Mouse (Mus musculus) spleen, adult 2 months (tissue): Measurements from ENCODE around the gene Slc20a1. TPM values are rescaled to one million over a fixed set of nuclear protein-coding genes. Genes with fewer than 3 reads are reported as not detected.

Experiments used
- DNase-seq, 2 experiments: peaks; one replicate each; pipeline versions ENCODE4 v3.0.0 to v3.0.0-alpha.2; 2012 to 2021; ENCODE audit warnings: low spot score in 2 of 2, low read depth in 1 of 2
- H3K27ac ChIP-seq: fragments of 200-500 bp; 2 replicates; pipeline ENCODE4 v1.5.1; 2012; ENCODE audit warnings: low read length, inconsistent platforms; ENCODE audit not compliant: insufficient read depth
- H3K27me3 ChIP-seq: fragments of 200-500 bp; 2 replicates; pipeline ENCODE4 v1.6.1; 2012; ENCODE audit warnings: mild to moderate bottlenecking, moderate library complexity, low read length, inconsistent platforms; ENCODE audit not compliant: control insufficient read depth, insufficient read depth
- H3K36me3 ChIP-seq: fragments of 200-500 bp; 2 replicates; pipeline ENCODE4 v1.6.1; 2012; ENCODE audit warnings: mild to moderate bottlenecking, low read length, inconsistent platforms; ENCODE audit not compliant: control insufficient read depth, insufficient read depth
- H3K4me1 ChIP-seq: fragments of 200-500 bp; 2 replicates; pipeline ENCODE4 v1.6.1; 2011; ENCODE audit warnings: inconsistent platforms; ENCODE audit not compliant: control insufficient read depth, insufficient read depth, insufficient read length
- H3K4me3 ChIP-seq: fragments of 200-500 bp; 2 replicates; pipeline ENCODE4 v1.5.1; 2011; ENCODE audit warnings: mild to moderate bottlenecking, inconsistent platforms; ENCODE audit not compliant: insufficient read depth, insufficient read length; ENCODE audit errors: extremely low read depth
- CTCF ChIP-seq: fragments of 200-500 bp; IDR thresholded peaks from 2 replicates; pipeline ENCODE4 v1.5.1; 2011; ENCODE audit warnings: mild to moderate bottlenecking, inconsistent platforms; ENCODE audit not compliant: insufficient read depth, insufficient read length, insufficient replicate concordance; ENCODE audit errors: extremely low read depth
- POLR2A ChIP-seq: fragments of 200-500 bp; IDR thresholded peaks from 2 replicates; pipeline ENCODE4 v1.6.1; 2011; ENCODE audit warnings: low read depth, low read length, inconsistent platforms
- WGBS: fragments of 180-500 bp; shearing (Covaris S2); methylation state at CpG from one replicate; pipeline ENCODE4 v1.1.7; 2018; 5-methylcytosine and 5-hydroxymethylcytosine counted together
- polyA plus RNA-seq: library from polyadenylated mRNA; depleted of rRNA; stranded (reverse); fragments of >200 nt; gene quantifications from 2 replicates; pipeline ENCODE4 v1.2.3, GENCODE M21; 2012

Gene Slc20a1
- polyA plus RNA-seq, 1 experiment, result 29.9 TPM

DNA sequence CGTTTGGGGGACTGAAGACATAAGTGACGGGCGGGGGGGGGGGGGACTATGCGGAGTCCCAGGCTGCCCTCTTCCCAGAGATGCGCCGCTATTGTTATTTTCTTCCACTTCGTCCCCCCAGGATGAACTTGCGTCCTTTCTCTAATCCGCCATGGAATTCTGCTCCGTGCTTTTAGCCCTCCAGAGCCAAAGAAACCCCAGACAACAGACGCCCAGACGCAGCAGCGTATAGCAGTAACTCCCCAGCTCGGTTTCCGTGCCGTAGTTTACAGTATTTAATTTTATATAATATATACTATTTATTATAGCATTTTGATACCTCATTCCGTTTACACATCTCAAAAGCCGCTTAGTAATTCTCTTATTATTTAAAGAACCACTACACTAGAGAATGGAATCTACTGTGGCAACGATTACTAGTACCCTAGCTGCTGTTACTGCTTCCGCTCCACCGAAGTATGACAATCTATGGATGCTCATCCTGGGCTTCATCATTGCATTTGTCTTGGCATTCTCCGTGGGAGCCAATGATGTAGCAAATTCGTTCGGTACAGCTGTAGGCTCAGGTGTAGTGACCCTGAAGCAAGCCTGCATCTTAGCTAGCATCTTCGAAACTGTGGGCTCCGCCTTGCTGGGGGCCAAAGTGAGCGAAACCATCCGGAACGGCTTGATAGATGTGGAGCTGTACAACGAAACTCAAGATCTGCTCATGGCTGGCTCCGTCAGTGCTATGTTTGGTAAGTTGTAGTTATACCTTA is 943 bp downstream of the Slc20a1 start:
- Histone ChIP-seq H3K27me3 (no peaks in the 10 kb centered on the region), H3K4me1 (no peaks in the 10 kb centered on the region; the same call in 1 of the 2 replicates), H3K27ac (no peak overlapping the region), H3K36me3 (peaks cover 9% of the 10 kb centered on the region), H3K4me3 (peak overlapping the region; percentile 96)
- no peak for DNase-seq
- TF ChIP-seq CTCF (no peak), POLR2A (no peak)
- WGBS, result 27% methylated on average over 31 of the region's 31 CpGs

DNA sequence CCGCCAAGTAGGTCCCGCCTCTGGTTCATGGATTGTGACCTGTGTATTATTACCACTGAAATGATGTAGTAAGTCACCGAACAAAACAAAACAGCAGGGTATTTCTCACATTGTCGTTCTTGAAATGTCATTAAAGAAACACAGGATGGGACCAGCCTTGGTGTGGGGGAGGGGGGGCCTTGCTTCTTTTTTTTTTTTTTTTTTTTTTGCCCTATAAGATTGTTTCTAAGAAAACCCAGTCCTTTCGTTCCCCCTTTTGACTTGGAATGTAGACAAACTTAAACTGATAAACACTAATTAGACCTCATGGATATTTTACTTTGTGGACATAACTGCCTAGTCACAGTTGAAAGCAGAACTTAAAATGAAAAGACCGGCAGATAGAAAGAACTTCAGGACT is 6.4 kb downstream of the Slc20a1 start:
- no peak for TF ChIP-seq CTCF
- TF ChIP-seq POLR2A, result no peak
- no peaks in the 10 kb centered on the region for H3K4me1 ChIP-seq
- no peak overlapping the region for H3K27ac ChIP-seq
- no peaks in the 10 kb centered on the region for H3K27me3 ChIP-seq
- peaks cover 47% of the 10 kb centered on the region for H3K36me3 ChIP-seq
- 84% methylated on average over 6 of the region's 6 CpGs for WGBS
- no peak for DNase-seq
- no peak overlapping the region for H3K4me3 ChIP-seq

DNA sequence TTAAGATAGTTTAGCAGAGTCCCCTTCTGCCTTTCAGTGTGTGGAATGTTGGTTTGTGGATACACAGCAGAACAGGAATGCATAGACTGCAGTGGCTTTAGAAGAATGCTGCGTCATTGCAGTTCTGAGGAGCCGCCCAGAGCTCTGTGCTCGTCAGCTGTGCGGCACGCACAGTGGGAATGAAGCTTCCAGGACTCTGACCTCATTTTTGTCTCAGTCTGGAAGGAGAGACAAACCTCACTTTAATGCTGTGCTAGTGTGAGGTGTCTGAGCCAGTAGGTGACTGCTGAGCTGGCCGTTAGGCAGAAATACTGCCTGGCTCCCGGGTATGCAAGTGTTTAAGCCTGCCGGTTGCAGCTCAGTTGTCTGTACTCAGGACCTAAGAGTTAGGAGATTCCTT is 8.3 kb downstream of the Slc20a1 start:
- DNase-seq, result no peak
- TF ChIP-seq POLR2A (no peak), CTCF (no peak)
- 92% methylated on average over 8 of the region's 8 CpGs for WGBS
- H3K4me1 ChIP-seq, result no peaks in the 10 kb centered on the region
- H3K27me3 ChIP-seq, result no peaks in the 10 kb centered on the region
- no peak overlapping the region for H3K27ac ChIP-seq
- H3K36me3 ChIP-seq, result peaks cover 57% of the 10 kb centered on the region
- no peak overlapping the region for H3K4me3 ChIP-seq

DNA sequence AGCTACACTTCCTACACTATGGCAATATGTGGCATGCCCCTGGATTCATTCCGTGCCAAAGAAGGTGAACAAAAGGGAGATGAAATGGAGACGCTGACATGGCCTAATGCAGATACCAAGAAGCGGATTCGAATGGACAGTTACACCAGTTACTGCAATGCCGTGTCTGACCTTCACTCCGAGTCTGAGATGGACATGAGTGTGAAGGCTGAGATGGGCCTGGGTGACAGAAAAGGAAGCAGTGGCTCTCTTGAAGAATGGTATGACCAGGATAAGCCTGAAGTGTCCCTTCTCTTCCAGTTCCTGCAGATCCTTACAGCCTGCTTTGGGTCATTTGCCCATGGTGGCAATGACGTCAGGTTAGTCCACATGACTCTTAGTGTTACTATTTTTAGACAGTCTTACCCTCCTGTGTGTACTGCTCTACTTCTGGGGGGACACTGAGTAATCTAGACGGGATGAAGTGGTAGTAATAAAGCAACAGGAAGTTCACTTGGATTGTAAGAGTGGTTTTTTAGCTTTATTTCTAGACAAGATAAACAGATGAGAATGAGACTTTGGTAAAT is 9.7 kb downstream of the Slc20a1 start:
- peaks cover 56% of the 10 kb centered on the region for H3K36me3 ChIP-seq
- no peak overlapping the region for H3K4me3 ChIP-seq
- no peak for TF ChIP-seq CTCF
- TF ChIP-seq POLR2A, result no peak
- H3K4me1 ChIP-seq, result no peaks in the 10 kb centered on the region
- 90% methylated on average over 8 of the region's 8 CpGs for WGBS
- H3K27me3 ChIP-seq, result no peaks in the 10 kb centered on the region
- no peak overlapping the region for H3K27ac ChIP-seq
- DNase-seq, result no peak

DNA sequence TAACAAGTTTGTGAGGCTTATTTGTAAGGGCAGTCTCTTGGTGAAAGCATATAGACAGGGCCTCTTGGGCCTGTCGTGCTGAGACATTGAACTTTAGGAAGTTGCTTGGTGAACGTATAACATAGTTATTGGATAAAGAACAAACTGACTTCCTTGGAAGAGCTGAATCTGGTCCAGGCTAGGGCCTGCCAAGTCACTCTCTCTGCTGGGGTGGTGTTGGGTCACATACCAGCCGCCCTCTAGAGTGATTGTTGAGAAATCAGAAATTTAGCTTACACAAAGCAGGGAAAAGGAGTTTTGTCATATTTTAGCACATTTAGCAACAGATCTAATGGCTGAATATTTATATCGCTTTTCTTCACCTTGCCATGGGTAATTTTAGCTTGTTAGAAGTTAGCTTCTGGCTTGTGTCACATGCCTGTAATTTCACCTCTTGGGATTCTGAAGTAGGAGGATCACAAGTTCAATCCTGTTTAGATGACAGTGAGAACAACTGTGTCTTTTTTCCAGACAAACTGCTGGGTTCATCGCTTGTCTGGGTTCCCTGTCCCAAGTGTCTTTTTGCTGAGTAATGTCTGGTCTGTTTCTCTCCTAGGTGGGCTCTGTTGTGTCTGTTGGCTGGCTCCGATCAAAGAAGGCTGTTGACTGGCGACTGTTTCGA is 11.7 kb downstream of the Slc20a1 start:
- H3K4me1 ChIP-seq, result no peaks in the 10 kb centered on the region
- TF ChIP-seq CTCF, result no peak
- TF ChIP-seq POLR2A, result no peak
- H3K36me3 ChIP-seq, result peaks cover 48% of the 10 kb centered on the region
- 89% methylated on average over 8 of the region's 8 CpGs for WGBS
- H3K27ac ChIP-seq, result no peak overlapping the region
- H3K4me3 ChIP-seq, result no peak overlapping the region
- H3K27me3 ChIP-seq, result no peaks in the 10 kb centered on the region
- no peak for DNase-seq

DNA sequence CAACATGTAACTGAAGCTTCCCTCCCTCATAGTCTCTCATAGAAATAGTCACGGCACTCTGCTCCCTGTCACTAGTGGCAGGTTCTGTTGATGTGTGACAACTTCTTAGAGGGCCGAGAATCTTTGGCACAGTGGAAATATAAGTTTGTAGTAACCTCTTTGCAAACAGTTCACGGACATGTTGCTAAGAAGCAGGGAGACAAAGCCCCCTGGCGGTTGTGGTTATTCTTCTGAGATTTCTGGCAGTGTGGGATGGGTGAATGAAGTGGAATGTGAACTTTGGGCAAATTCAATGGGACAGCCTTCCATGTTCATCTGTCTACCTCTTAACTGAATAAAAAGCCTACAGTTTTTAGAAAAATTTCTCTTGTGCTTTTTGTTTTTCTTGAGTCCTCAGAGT is 12.7 kb downstream of the Slc20a1 start:
- 91% methylated on average over 4 of the region's 4 CpGs for WGBS
- no peak for TF ChIP-seq POLR2A
- TF ChIP-seq CTCF, result no peak
- no peaks in the 10 kb centered on the region for H3K27me3 ChIP-seq
- H3K4me3 ChIP-seq, result no peak overlapping the region
- H3K4me1 ChIP-seq, result no peaks in the 10 kb centered on the region
- no peak for DNase-seq
- peaks cover 40% of the 10 kb centered on the region for H3K36me3 ChIP-seq
- no peak overlapping the region for H3K27ac ChIP-seq

DNA sequence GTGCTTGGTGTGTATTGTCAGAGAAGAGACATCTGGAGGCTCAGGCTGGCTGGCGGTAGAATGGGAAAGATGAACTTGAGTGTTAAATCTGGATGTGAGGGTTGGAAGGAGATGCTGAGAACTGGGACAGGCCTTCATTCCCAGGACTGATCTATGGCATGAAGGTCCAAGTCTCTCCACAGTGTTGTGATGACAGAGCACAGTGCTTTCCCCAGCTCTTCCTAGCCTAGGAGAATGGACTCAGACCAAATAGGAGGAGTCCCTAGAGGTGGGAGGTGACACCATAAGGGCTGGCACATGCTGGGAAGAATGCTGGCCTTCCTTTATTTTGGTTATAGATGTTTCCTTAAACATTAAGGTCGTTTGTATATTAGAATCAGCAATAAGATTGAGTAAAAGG is 13.4 kb downstream of the Slc20a1 start:
- Histone ChIP-seq H3K4me3 (no peak overlapping the region), H3K27ac (no peak overlapping the region), H3K27me3 (no peaks in the 10 kb centered on the region), H3K4me1 (no peaks in the 10 kb centered on the region), H3K36me3 (peaks cover 37% of the 10 kb centered on the region)
- no peak for DNase-seq
- 80% methylated on average over 2 of the region's 2 CpGs for WGBS
- TF ChIP-seq POLR2A, result no peak
- no peak for TF ChIP-seq CTCF
